ENCODE assay signal across 31 mouse cellular contexts in the genomic region with DNA sequence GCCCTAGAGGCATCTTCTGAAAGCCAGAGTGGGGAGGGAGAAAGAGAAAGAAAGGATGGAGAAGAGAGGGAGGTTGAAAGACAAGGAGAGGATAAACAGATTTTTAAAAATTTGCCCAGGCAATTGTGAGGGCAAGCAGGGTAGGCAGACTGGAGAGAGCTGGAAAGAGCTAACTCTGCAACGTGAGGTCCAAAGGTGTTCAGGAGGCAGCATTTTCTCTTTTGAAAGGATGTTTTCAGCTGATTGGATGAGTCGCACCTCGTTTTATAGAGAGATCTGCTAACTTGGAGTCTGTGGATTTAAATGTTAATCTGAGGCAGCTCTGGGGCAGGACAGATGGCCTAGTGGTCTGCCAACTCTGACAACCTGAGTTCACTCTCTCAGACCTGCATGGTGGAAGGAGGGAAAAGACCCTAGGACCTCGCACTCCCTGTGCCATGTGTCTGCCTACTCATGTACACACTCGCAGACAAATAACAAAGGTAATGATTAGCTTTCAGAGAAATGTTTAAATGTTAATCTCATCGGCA. TPM values are rescaled to one million over a fixed set of nuclear protein-coding genes. Genes with fewer than 3 reads are reported as not detected.
"Had no signal": no experiment of that assay in that cellular context is flagged by ENCODE, and none has a peak within 500 bp of the region (broad histone marks: within the 10 kb centered on the region; RNA-seq: fewer than 3 reads in every experiment).

No protein-coding gene starts in this region.

- H3K4me1 ChIP-seq: limb, embryonic 10.5 days; liver, embryonic 12.5 days; midbrain, embryonic 15.5 days; neural tube, embryonic 13.5 days had no signal

- DNase-seq: layer of hippocampus, adult 9-11 months; lung, adult 2 months; lung, postnatal 14 days; lung, postnatal 4 days; retina, postnatal 1 day; right cerebral cortex, postnatal 25 days; spleen, adult 18-20 months; thymus, postnatal 25 days had no signal

- H3K9ac ChIP-seq: limb, embryonic 13.5 days; liver, embryonic 12.5 days; liver, embryonic 15.5 days; midbrain, embryonic 12.5 days; midbrain, embryonic 15.5 days; neural tube, embryonic 13.5 days; stomach, embryonic 15.5 days had no signal

- ATAC-seq: hindbrain, postnatal 0 days; inflammation-experienced regulatory T-cells, adult 6 months; intestine, embryonic 16.5 days; liver, embryonic 12.5 days; midbrain, embryonic 15.5 days had no signal

- H3K9me3 ChIP-seq: limb, embryonic 10.5 days; limb, embryonic 13.5 days; liver, embryonic 12.5 days; liver, embryonic 15.5 days; midbrain, embryonic 12.5 days; midbrain, embryonic 15.5 days; neural tube, embryonic 13.5 days; stomach, embryonic 15.5 days had no signal

- H3K4me2 ChIP-seq: limb, embryonic 13.5 days; liver, embryonic 12.5 days; liver, embryonic 15.5 days; midbrain, embryonic 12.5 days; midbrain, embryonic 15.5 days; neural tube, embryonic 13.5 days; stomach, embryonic 15.5 days had no signal

- H3K27me3 ChIP-seq: limb, embryonic 13.5 days; liver, embryonic 12.5 days; liver, embryonic 15.5 days; midbrain, embryonic 12.5 days; midbrain, embryonic 15.5 days; neural tube, embryonic 13.5 days; stomach, embryonic 15.5 days had no signal

- H3K27ac ChIP-seq: hindbrain, postnatal 0 days; kidney, postnatal 0 days; layer of hippocampus, adult 2 months; limb, embryonic 10.5 days; limb, embryonic 13.5 days; liver, embryonic 12.5 days; liver, embryonic 15.5 days; midbrain, embryonic 12.5 days; midbrain, embryonic 15.5 days; neural tube, embryonic 13.5 days; stomach, embryonic 15.5 days had no signal

- H3K4me3 ChIP-seq: layer of hippocampus, adult 2 months; limb, embryonic 10.5 days; limb, embryonic 13.5 days; liver, embryonic 12.5 days; liver, embryonic 15.5 days; midbrain, embryonic 12.5 days; midbrain, embryonic 15.5 days; myocyte; neural tube, embryonic 13.5 days; stomach, embryonic 15.5 days had no signal

- H3K36me3 ChIP-seq: limb, embryonic 10.5 days; limb, embryonic 13.5 days; liver, embryonic 12.5 days; liver, embryonic 15.5 days; midbrain, embryonic 12.5 days; midbrain, embryonic 15.5 days; neural tube, embryonic 13.5 days; stomach, embryonic 15.5 days had no signal

RNA-seq across cellular contexts. Expression of a gene that starts 11.6 kb away (rescaled TPM):
- total RNA-seq: hindbrain, postnatal 0 days; layer of hippocampus, adult 2 months; layer of hippocampus, postnatal 25 days; left cerebral cortex, adult 18-20 months; left cerebral cortex, postnatal 25 days; megakaryocyte progenitor cell, adult 5-6 weeks; megakaryocyte-erythroid progenitor cell, adult 5-6 weeks; monocyte, adult 5-6 weeks; neutrophil, adult 5-6 weeks had no signal
- polyA plus RNA-seq: hindbrain, postnatal 0 days; inflammation-experienced regulatory T-cells, adult 6 months; limb, embryonic 10.5 days; limb, embryonic 13.5 days; lung, adult 2 months; lung, embryonic 16.5 days; midbrain, embryonic 12.5 days; midbrain, embryonic 15.5 days; myocyte; neural tube, embryonic 13.5 days; thymus, postnatal 0 days had no signal

RNA-seq across cellular contexts. Expression of a gene that starts 37.6 kb away (rescaled TPM):
- total RNA-seq: megakaryocyte-erythroid progenitor cell, adult 5-6 weeks had no signal
